Mouse (Mus musculus) midbrain, embryonic 11.5 days (tissue): ENCODE results near the gene Gm28048. TPM values are rescaled to one million over a fixed set of nuclear protein-coding genes. Genes with fewer than 3 reads are reported as not detected.
A peak's percentile ranks its signal among the peaks of the same experiment; 100 is the strongest.

ENCODE experiments used
- ATAC-seq: fragments of 200-750 bp; cut with Nextera tagmentation; 2 replicates; pipeline ENCODE4 v1.8.0; 2017; ENCODE audit warnings: moderate TSS enrichment, moderate library complexity; ENCODE audit not compliant: low FRiP score
- DNase-seq: peaks from one replicate; pipeline ENCODE4 v3.0.0; 2015; ENCODE audit warnings: low spot score; ENCODE audit errors: missing footprints
- H3K27ac ChIP-seq: fragments of 300-500 bp; sonication (generic); 2 replicates; pipeline ENCODE4 v1.5.1; 2014; ENCODE audit warnings: low read depth, low read length
- H3K27me3 ChIP-seq: fragments of 300-500 bp; sonication (generic); 2 replicates; pipeline ENCODE4 v1.6.1; 2014; ENCODE audit warnings: mild to moderate bottlenecking, low read length, moderate library complexity, mixed read lengths; ENCODE audit not compliant: control insufficient read depth, insufficient read depth
- H3K36me3 ChIP-seq: fragments of 300-500 bp; sonication (generic); 2 replicates; pipeline ENCODE4 v1.6.1; 2014; ENCODE audit warnings: mild to moderate bottlenecking, low read length, moderate library complexity, mixed read lengths; ENCODE audit not compliant: control insufficient read depth, insufficient read depth
- H3K4me1 ChIP-seq: fragments of 300-500 bp; sonication (generic); 2 replicates; pipeline ENCODE4 v1.6.1; 2014; ENCODE audit warnings: low read length; ENCODE audit not compliant: control insufficient read depth, insufficient read depth
- H3K4me2 ChIP-seq: fragments of 300-500 bp; sonication (generic); 2 replicates; pipeline ENCODE4 v1.6.1; 2014; ENCODE audit warnings: mild to moderate bottlenecking, moderate library complexity
- H3K4me3 ChIP-seq: fragments of 300-500 bp; sonication (generic); 2 replicates; pipeline ENCODE4 v1.5.1; 2014; ENCODE audit warnings: low read depth, low read length
- H3K9ac ChIP-seq: fragments of 300-500 bp; sonication (generic); 2 replicates; pipeline ENCODE4 v1.6.1; 2014; ENCODE audit warnings: low read length
- H3K9me3 ChIP-seq: fragments of 300-500 bp; sonication (generic); 2 replicates; pipeline ENCODE4 v1.6.1; 2016; ENCODE audit warnings: low read length; ENCODE audit not compliant: control insufficient read depth
- WGBS: fragments of 180-500 bp; shearing (Covaris S2); extraction: QIAGEN DNeasy Blood & Tissue Kit; methylation state at CpG from one replicate; pipeline ENCODE4 v1.1.7; 2014; 5-methylcytosine and 5-hydroxymethylcytosine counted together
- polyA plus RNA-seq: library from polyadenylated mRNA; unstranded; fragments of >200 nt; fragmentation: Nextera tagmentation; extraction: Ambion mirVana; gene quantifications from 2 replicates; pipeline ENCODE4 v1.2.1, GENCODE M21; 2014

Gene Gm28048
- polyA plus RNA-seq, 1 experiment from 2014 or later = 5.6 TPM

DNA sequence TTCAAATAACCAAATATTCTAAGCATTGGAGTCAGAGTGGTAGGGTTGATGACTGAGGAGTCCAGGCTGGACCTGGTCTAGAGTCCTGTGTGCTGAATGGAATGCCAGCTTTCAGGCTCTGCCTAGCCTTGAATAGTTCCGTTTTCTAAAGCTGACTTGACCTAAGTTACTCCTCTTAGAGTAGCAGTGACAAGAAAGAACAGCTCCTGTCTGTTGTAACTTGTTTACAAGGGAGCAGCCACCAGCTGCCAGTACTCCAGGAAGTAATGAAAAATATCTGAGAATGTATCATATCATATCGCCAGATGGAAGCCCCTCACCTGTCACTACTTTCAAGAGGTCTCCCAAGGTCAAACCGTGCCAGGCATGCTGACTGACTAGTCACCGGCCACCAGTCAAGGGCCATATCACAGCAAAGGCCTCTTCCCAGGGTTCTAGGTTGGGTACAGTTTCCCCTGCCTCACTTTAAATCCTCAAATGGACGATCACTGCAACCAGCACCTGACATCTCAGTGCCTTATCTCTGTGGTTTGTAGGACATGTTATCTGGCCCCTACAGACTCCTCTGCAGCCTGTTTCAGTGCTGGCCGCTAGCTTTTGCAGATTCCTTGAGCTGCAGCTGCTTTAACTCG lies 172.3 kb downstream of the Gm28048 start:
- Histone ChIP-seq H3K27ac (no peak overlapping the region), H3K4me3 (no peak overlapping the region), H3K4me2 (no peak overlapping the region), H3K36me3 (no peaks in the 10 kb centered on the region), H3K9ac (no peak overlapping the region), H3K4me1 (no peaks in the 10 kb centered on the region), H3K9me3 (no peaks in the 10 kb centered on the region), H3K27me3 (no peaks in the 10 kb centered on the region)
- DNase-seq (peak; percentile 37), ATAC-seq (no peak)
- WGBS = 87% methylated on average over 7 of the region's 7 CpGs

DNA sequence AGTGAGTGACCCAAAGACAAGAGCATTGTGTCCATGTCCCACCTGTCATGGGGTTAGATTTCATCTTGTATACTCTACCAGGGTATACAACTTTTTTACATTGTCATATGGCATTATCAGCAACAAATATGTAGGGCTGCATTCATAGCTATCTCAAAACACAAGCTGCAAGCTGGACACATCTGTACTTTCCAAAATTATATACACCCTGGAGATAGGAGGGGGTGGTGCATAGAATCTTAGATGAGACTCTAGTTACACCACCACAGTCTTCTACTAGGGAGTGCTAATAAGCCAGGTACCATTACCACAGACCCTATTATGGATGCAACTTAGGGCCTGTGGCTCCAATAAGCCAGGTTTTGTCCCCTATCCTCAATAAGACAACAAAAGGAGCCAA lies 173.8 kb downstream of the Gm28048 start:
- ATAC-seq = no peak
- no peak overlapping the region for H3K9ac ChIP-seq
- no peak overlapping the region for H3K4me3 ChIP-seq

DNA sequence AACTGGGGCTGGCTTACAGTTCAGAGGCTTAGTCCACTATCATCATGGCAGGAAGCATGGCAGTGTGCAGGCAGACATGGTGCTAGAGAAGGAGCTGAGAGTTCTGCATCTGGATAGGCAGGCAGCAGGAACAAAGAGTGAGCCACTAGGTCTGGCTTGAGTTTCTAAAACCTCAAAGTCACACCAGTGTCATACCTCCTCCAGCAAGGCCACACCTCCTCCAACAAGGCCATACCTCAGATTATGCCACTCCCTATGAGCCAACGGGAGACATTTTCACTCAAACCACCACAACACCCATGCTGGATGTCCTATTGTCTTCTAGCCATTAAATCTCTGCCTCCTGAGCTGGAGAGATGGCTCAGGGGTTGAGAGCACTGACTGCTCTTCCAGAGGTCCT lies 176.7 kb downstream of the Gm28048 start:
- H3K4me2 ChIP-seq = no peak overlapping the region
- peak; percentile 54 for DNase-seq
- no peak overlapping the region for H3K27ac ChIP-seq
- no peak for ATAC-seq
- no peaks in the 10 kb centered on the region for H3K4me1 ChIP-seq
- H3K9ac ChIP-seq = no peak overlapping the region
- H3K27me3 ChIP-seq = no peaks in the 10 kb centered on the region
- no peaks in the 10 kb centered on the region for H3K36me3 ChIP-seq
- no peak overlapping the region for H3K4me3 ChIP-seq
- H3K9me3 ChIP-seq = no peaks in the 10 kb centered on the region
- WGBS = 86% methylated on average over 1 of the region's 1 CpGs

More for the DNA sequence above, 173.8 kb downstream of the Gm28048 start:
- no peaks in the 10 kb centered on the region for H3K36me3 ChIP-seq
- no peak for DNase-seq
- H3K4me1 ChIP-seq = no peaks in the 10 kb centered on the region
- H3K4me2 ChIP-seq = no peak overlapping the region
- H3K27me3 ChIP-seq = no peaks in the 10 kb centered on the region
- no peak overlapping the region for H3K27ac ChIP-seq
- no peaks in the 10 kb centered on the region for H3K9me3 ChIP-seq

DNA sequence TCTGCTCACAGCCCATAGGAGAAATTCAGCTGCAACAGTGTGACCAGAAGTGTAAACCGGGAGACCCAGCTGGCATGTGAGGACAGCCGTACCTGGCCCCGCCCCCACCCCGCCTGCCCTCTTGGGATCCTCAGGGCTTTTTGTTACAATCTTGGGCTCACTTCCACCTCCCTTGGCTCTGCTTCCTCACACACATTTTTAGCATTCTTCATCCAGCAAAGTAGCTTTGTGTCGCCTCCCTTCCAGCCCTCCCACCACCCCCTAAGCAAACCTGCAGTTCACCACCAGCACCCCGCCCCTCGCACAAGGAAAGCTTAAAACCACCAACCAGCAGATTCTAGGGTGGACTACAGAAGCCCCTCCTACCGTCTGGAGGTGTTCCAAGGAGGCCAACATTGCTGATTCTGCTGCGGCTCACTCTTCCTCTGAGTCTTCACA lies 181.9 kb downstream of the Gm28048 start:
- no peaks in the 10 kb centered on the region for H3K9me3 ChIP-seq
- WGBS = 34% methylated on average over 9 of the region's 9 CpGs
- DNase-seq (no peak), ATAC-seq (no peak)
- no peaks in the 10 kb centered on the region for H3K4me1 ChIP-seq
- no peak overlapping the region for H3K4me2 ChIP-seq
- H3K27me3 ChIP-seq = no peaks in the 10 kb centered on the region
- no peak overlapping the region for H3K4me3 ChIP-seq
- H3K27ac ChIP-seq = no peak overlapping the region
- H3K36me3 ChIP-seq = no peaks in the 10 kb centered on the region
- no peak overlapping the region for H3K9ac ChIP-seq

DNA sequence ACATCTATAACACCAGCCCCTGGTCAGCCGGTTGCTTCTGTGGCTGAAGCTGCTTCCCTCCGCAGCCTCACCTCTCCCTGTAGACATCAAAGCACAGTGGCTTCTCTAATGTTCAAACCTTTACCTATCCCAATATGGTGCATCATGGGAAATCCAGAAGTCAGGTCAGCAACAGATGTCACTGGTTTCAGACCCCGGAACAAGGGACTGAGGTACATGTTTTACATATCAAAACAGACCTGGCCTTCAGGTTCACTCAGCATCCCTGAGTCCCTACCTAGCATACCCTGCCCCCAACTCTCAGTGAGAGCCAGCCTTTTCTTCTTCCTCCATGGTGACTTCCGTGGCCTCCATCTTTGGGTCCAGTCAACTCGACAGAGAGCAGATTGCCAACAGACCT lies 183.0 kb downstream of the Gm28048 start:
- WGBS = 70% methylated on average over 5 of the region's 5 CpGs
- ATAC-seq (no peak), DNase-seq (no peak)
- H3K9me3 ChIP-seq = no peaks in the 10 kb centered on the region
- no peak overlapping the region for H3K27ac ChIP-seq
- no peak overlapping the region for H3K4me2 ChIP-seq
- H3K36me3 ChIP-seq = no peaks in the 10 kb centered on the region
- no peaks in the 10 kb centered on the region for H3K27me3 ChIP-seq
- H3K4me3 ChIP-seq = no peak overlapping the region
- H3K4me1 ChIP-seq = no peaks in the 10 kb centered on the region
- H3K9ac ChIP-seq = no peak overlapping the region

DNA sequence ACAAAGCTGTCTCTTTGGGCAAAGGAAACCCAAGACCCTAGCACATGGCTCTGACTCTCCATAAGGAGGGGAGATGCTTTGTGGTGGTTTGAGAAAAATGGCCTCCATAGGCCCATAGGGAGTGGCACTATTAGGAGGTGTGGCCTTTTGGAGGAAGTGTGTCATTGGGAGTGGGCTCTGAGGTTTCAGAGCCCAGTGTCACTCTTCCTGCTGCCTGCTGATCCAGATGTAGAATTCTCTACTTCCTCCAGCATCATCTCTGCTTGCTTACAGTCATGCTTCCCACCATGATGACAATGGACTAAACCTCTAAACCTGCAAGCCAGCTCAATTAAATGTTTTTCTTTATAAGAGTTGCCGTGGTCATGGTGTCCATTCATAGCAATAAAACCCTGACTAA lies 187.2 kb downstream of the Gm28048 start:
- Histone ChIP-seq H3K9me3 (no peaks in the 10 kb centered on the region), H3K36me3 (no peaks in the 10 kb centered on the region), H3K9ac (no peak overlapping the region), H3K4me1 (no peaks in the 10 kb centered on the region), H3K4me2 (no peak overlapping the region), H3K27ac (no peak overlapping the region), H3K4me3 (no peak overlapping the region), H3K27me3 (no peaks in the 10 kb centered on the region)
- DNase-seq (no peak), ATAC-seq (no peak)
- WGBS = 70% methylated on average over 1 of the region's 1 CpGs

DNA sequence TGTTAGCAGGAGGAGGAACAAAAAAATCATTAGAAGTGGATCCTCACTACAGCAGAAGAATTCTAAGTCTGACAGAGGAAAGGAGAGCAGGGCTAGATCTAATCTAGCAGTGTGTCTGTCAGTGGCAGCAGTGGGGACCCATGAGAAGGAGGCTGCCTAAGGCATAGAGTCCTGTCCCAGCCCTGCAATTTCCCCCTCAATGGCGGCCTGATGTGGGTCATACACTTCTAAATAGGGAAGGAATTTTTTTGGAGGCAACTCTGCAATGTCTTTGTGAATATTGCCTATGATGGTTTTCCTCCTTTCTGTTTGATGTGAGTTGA lies 188.0 kb downstream of the Gm28048 start:
- no peak overlapping the region for H3K4me2 ChIP-seq
- no peaks in the 10 kb centered on the region for H3K9me3 ChIP-seq
- no peaks in the 10 kb centered on the region for H3K27me3 ChIP-seq
- WGBS = 94% methylated on average over 1 of the region's 1 CpGs
- no peaks in the 10 kb centered on the region for H3K4me1 ChIP-seq
- no peak overlapping the region for H3K9ac ChIP-seq
- DNase-seq = no peak
- H3K27ac ChIP-seq = no peak overlapping the region
- H3K4me3 ChIP-seq = no peak overlapping the region
- no peak for ATAC-seq
- no peaks in the 10 kb centered on the region for H3K36me3 ChIP-seq

DNA sequence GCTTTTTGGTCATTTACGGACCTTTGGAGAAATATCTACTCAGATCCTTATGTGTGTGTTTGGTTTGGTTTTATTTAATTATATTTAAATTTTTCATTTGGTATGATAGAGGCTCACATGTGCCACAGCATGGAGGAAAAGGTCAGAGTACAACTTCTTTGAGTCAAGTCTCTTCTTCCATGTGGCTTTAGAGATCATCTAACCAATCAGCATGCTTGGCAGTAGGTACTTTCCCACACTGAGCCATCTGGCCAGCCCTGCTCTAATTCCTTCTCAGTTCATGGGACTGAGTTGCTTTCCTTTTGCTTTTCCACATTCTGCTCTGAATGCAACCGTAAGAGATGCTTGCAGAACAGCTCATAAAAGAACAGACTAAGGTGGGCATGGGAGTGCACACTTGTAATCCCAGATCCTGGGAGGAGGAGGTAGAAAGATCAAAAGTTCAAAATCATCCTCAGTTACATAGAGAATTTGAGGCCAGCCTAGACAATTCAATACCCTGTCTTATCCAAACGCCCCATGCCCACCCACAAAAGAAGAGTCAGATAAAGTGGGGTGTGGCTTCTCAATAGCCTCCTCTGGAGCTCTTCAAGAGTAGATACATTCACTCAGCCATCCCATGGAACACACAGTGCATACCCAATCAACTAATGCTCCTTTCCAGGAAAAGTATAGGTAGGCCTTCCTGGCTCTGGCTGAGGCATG lies 188.6 kb downstream of the Gm28048 start:
- H3K9ac ChIP-seq = no peak overlapping the region
- WGBS = 86% methylated on average over 3 of the region's 3 CpGs

DNA sequence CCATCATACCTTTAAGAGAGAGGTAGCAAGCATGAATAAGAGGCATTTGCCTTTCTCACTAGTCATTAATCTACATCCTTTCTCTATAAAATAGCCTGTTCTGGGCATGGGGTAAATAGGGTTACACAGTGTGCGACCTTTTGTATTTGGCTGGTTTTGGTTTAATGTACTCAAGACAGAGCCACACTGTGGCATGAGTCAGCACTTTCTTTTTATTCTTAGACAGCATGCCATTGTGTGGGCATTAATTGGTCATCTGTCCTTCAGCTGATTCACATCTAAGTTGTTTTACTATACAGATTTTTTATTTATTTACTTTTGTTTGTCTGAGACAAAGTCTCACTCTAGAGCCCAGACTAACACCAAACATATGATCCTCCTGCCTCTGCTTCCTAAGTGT lies 189.7 kb downstream of the Gm28048 start:
- Histone ChIP-seq H3K27me3 (no peaks in the 10 kb centered on the region), H3K27ac (no peak overlapping the region), H3K4me3 (no peak overlapping the region), H3K9ac (no peak overlapping the region), H3K4me2 (no peak overlapping the region), H3K4me1 (no peaks in the 10 kb centered on the region), H3K9me3 (no peaks in the 10 kb centered on the region), H3K36me3 (no peaks in the 10 kb centered on the region)
- WGBS = 95% methylated on average over 1 of the region's 1 CpGs
- DNase-seq (no peak), ATAC-seq (no peak)

More for the DNA sequence above, 188.6 kb downstream of the Gm28048 start:
- Histone ChIP-seq H3K4me2 (no peak overlapping the region), H3K27me3 (no peaks in the 10 kb centered on the region), H3K4me3 (no peak overlapping the region), H3K9me3 (no peaks in the 10 kb centered on the region), H3K27ac (no peak overlapping the region), H3K36me3 (no peaks in the 10 kb centered on the region), H3K4me1 (no peaks in the 10 kb centered on the region)
- ATAC-seq (no peak), DNase-seq (no peak)
